Mouse (Mus musculus) liver, embryonic 11.5 days (tissue): ENCODE results near the gene Cebpg. TPM values are rescaled to one million over a fixed set of nuclear protein-coding genes. Genes with fewer than 3 reads are reported as not detected.

Experiments
- ATAC-seq: fragments of 200-750 bp; cut with Nextera tagmentation; replicated peaks from 2 replicates; pipeline ENCODE4 v1.8.0; 2017; ENCODE audit warnings: moderate number of reproducible peaks, mild to moderate bottlenecking, moderate TSS enrichment, moderate library complexity; ENCODE audit not compliant: low FRiP score
- DNase-seq: peaks from one replicate; pipeline ENCODE4 v3.0.0-alpha.2; 2017; ENCODE audit warnings: low spot score
- H3K27ac ChIP-seq: fragments of 300-500 bp; sonication (generic); 2 replicates; pipeline ENCODE4 v1.5.1; 2014; ENCODE audit warnings: mild to moderate bottlenecking, low read depth, low read length, control low read depth
- H3K27me3 ChIP-seq: fragments of 300-500 bp; sonication (generic); replicated peaks from 2 replicates; pipeline ENCODE4 v1.6.1; 2014; ENCODE audit warnings: low read length, mixed read lengths; ENCODE audit not compliant: control insufficient read depth, insufficient read depth
- H3K36me3 ChIP-seq: fragments of 300-500 bp; sonication (generic); 2 replicates; pipeline ENCODE4 v1.6.1; 2014; ENCODE audit warnings: mild to moderate bottlenecking, low read length, moderate library complexity, mixed read lengths; ENCODE audit not compliant: control insufficient read depth, insufficient read depth
- H3K4me1 ChIP-seq: fragments of 300-500 bp; sonication (generic); replicated peaks from 2 replicates; pipeline ENCODE4 v1.6.1; 2014; ENCODE audit warnings: low read length, mixed read lengths; ENCODE audit not compliant: control insufficient read depth, insufficient read depth
- H3K4me2 ChIP-seq: fragments of 300-500 bp; sonication (generic); 2 replicates; pipeline ENCODE4 v1.6.1; 2014; ENCODE audit warnings: mild to moderate bottlenecking, control low read depth, moderate library complexity
- H3K4me3 ChIP-seq: fragments of 300-500 bp; sonication (generic); 2 replicates; pipeline ENCODE4 v1.5.1; 2014; ENCODE audit warnings: low read depth, low read length, control low read depth
- H3K9ac ChIP-seq: fragments of 300-500 bp; sonication (generic); 2 replicates; pipeline ENCODE4 v1.6.1; 2014; ENCODE audit warnings: low read depth, low read length, control low read depth
- H3K9me3 ChIP-seq: fragments of 300-500 bp; sonication (generic); 2 replicates; pipeline ENCODE4 v1.6.1; 2016; ENCODE audit warnings: low read length, inconsistent platforms, mixed read lengths; ENCODE audit not compliant: control insufficient read depth
- WGBS: fragments of 180-500 bp; shearing (Covaris S2); extraction: QIAGEN DNeasy Blood & Tissue Kit; methylation state at CpG from one replicate; pipeline ENCODE4 v1.1.7; 2014; 5-methylcytosine and 5-hydroxymethylcytosine counted together
- polyA plus RNA-seq: library from polyadenylated mRNA; unstranded; fragments of >200 nt; fragmentation: Nextera tagmentation; extraction: Ambion mirVana; gene quantifications from 2 replicates; pipeline ENCODE4 v1.2.1, GENCODE M21; 2014

Gene Cebpg
- polyA plus RNA-seq, 1 experiment from 2014 or later = 26.2 TPM

- 58% methylated on average over 6 of the region's 6 CpGs for WGBS
- peaks cover 2% of the 10 kb centered on the region; the same call in 1 of the 2 replicates for H3K36me3 ChIP-seq
Observed at GRCm38 (mm10) chr7:35035141-35035553, 21.2 kb downstream of the Cebpg start.

DNA sequence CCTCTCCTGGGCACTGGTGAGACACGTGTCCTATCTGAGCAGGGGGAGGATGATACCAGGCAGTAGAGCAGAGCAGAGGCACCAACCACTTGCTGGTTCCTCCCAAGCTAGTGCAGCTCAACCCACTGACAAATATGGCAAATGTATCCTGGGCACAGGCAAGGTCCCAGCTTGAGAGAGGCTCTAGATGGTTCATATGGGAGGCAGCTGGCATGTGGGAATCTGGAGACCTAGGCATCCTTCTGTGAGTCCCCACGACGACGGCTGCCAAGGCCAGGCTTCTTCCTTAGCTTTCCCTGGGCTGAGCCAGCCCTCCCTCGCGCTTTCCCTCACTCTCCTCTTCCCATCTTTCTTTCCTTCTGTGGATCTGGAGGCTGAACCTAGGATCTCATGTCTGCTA lies 25.8 kb downstream of the Cebpg start:
- no peak overlapping the region for H3K27ac ChIP-seq
- peaks cover 11% of the 10 kb centered on the region for H3K4me1 ChIP-seq
- H3K27me3 ChIP-seq = no peaks in the 10 kb centered on the region
- H3K9ac ChIP-seq = no peak overlapping the region
- 79% methylated on average over 6 of the region's 6 CpGs for WGBS
- peaks cover 2% of the 10 kb centered on the region for H3K36me3 ChIP-seq
- ATAC-seq = no peak
- H3K9me3 ChIP-seq = no peaks in the 10 kb centered on the region
- DNase-seq = no peak
- H3K4me3 ChIP-seq = no peak overlapping the region
- H3K4me2 ChIP-seq = no peak overlapping the region

More at GRCm38 (mm10) chr7:35035141-35035553, 21.2 kb downstream of the Cebpg start:
- no peak for ATAC-seq
- Histone ChIP-seq H3K27ac (no peak overlapping the region), H3K4me3 (no peak overlapping the region), H3K27me3 (no peaks in the 10 kb centered on the region), H3K9ac (0 out of 2 replicates have a peak overlapping the region, but pooled peaks have one; percentile 30), H3K4me2 (no peak overlapping the region), H3K9me3 (no peaks in the 10 kb centered on the region), H3K4me1 (peaks cover 7% of the 10 kb centered on the region)
- no peak for DNase-seq

- Histone ChIP-seq H3K36me3 (peaks cover 2% of the 10 kb centered on the region), H3K4me3 (no peak overlapping the region), H3K9ac (no peak overlapping the region), H3K27me3 (no peaks in the 10 kb centered on the region), H3K9me3 (no peaks in the 10 kb centered on the region), H3K4me2 (no peak overlapping the region), H3K27ac (no peak overlapping the region), H3K4me1 (peaks cover 6% of the 10 kb centered on the region)
- 87% methylated on average over 3 of the region's 3 CpGs for WGBS
- ATAC-seq (no peak), DNase-seq (no peak)
Observed at GRCm38 (mm10) chr7:35029648-35030047, 26.7 kb downstream of the Cebpg start.

DNA sequence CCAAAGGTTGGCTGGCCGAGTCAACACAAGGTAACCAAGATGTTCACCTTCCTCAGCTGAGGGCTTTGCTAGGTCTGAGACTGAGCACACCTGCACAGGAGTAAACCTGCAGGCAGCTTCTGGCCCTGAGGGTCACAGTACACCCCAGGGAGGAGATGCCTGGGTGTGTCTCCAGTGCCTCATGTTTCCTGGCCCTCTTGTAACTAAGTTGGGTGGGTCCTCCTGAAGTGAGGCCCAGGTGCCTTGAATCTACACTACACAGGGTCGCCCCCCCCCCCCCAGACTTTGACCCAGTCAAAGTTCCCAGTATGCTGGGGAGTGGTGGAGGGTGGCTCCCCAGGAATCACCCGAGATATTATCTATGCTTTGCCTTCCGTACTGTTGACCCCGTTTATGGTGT lies 27.1 kb downstream of the Cebpg start:
- H3K9me3 ChIP-seq = no peaks in the 10 kb centered on the region
- peaks cover 6% of the 10 kb centered on the region for H3K4me1 ChIP-seq
- 72% methylated on average over 5 of the region's 5 CpGs for WGBS
- H3K9ac ChIP-seq = no peak overlapping the region
- no peak overlapping the region for H3K4me3 ChIP-seq
- peaks cover 2% of the 10 kb centered on the region for H3K36me3 ChIP-seq
- DNase-seq (no peak), ATAC-seq (no peak)
- H3K27me3 ChIP-seq = no peaks in the 10 kb centered on the region
- no peak overlapping the region for H3K27ac ChIP-seq
- no peak overlapping the region for H3K4me2 ChIP-seq

DNA sequence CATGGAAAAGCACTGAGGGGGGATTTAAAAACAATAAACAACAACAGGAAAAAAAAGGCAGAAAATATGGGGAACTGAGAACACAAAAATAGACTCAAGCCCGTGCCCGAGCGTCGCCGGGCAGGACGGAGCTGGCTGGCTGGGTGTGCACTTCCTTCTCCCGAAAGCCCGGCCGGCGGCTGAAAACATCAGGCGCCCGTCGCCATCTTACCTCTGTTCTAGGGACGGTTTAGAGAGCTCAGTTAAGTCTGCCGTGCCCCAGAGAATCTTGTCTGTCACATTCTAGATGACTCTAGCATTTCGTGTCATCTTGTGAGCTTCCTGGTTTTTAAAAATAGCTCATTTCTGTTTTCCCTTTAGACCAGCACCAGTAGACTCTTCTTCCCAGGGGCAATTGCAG lies 27.8 kb downstream of the Cebpg start:
- 68% methylated on average over 16 of the region's 16 CpGs for WGBS

DNA sequence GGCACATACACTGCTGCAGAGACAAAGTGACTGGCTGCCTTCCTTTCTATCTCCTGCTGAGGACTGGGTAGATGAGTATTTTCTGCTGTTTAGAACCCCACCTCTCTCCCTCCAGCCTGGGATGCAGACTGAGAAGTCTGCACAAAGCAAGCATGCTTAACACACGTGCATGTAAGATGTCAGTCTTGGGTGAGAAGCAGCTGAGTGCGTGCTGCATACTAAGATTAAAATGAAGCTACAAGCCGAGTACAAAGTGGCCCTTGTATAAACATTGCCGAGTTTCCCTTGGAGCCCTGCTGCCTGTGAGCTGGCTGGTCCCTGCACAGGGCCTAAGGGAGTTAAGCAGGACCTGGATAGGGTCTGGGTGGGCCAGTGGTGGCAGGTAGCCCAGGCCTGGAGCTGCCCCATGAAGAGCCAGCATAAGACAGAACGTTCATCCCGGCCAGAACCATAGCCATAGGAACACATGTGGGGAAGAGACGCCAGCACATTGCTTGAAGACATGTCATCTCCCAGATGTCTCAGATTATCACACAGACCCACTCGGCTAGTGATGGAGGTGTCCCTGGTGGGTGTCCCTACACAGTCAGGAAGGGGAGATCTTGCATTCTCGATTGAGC lies 28.5 kb downstream of the Cebpg start:
- Histone ChIP-seq H3K9me3 (no peaks in the 10 kb centered on the region), H3K27me3 (no peaks in the 10 kb centered on the region), H3K4me3 (no peak overlapping the region), H3K4me1 (peaks cover 6% of the 10 kb centered on the region), H3K9ac (no peak overlapping the region), H3K27ac (no peak overlapping the region), H3K4me2 (no peak overlapping the region), H3K36me3 (no peaks in the 10 kb centered on the region; the same call in none of the 2 replicates)
- DNase-seq (no peak), ATAC-seq (no peak)
- 76% methylated on average over 9 of the region's 9 CpGs for WGBS

More for the DNA sequence above, 27.8 kb downstream of the Cebpg start:
- no peak overlapping the region for H3K4me2 ChIP-seq
- H3K36me3 ChIP-seq = no peaks in the 10 kb centered on the region; the same call in none of the 2 replicates
- H3K4me1 ChIP-seq = peaks cover 6% of the 10 kb centered on the region
- H3K27me3 ChIP-seq = no peaks in the 10 kb centered on the region
- DNase-seq (no peak), ATAC-seq (no peak)
- H3K4me3 ChIP-seq = no peak overlapping the region
- H3K27ac ChIP-seq = no peak overlapping the region
- H3K9me3 ChIP-seq = no peaks in the 10 kb centered on the region
- no peak overlapping the region for H3K9ac ChIP-seq

DNA sequence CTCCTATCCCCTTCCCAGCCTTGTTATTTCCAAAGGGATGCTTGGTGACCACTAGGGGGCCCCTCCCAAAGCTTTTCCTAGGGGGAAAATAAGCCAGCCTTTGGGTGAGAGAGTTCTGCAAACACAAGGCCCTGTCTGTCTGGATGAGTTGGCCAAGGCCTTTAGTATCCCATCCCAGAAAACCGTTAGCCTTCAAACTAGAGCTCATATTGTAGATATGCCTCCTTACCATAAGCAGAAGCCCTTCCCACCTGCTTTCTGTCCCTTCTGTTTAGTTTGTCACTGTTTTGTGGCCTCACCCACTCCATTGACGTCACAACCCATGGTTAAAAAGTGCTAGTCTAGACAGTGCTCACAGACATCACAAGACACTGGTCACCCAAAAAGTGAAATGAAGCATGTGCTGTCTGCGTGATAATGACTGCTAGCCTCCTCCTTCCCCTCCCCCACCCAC lies 29.5 kb downstream of the Cebpg start:
- no peak for DNase-seq
- H3K27ac ChIP-seq = no peak overlapping the region
- H3K4me2 ChIP-seq = no peak overlapping the region
- 77% methylated on average over 3 of the region's 3 CpGs for WGBS
- H3K4me1 ChIP-seq = peaks cover 6% of the 10 kb centered on the region
- no peaks in the 10 kb centered on the region for H3K27me3 ChIP-seq
- no peaks in the 10 kb centered on the region for H3K9me3 ChIP-seq
- H3K9ac ChIP-seq = no peak overlapping the region
- H3K4me3 ChIP-seq = no peak overlapping the region
- ATAC-seq = 0 out of 2 replicates have a peak, but pooled peaks have one; percentile 16
- H3K36me3 ChIP-seq = no peaks in the 10 kb centered on the region; the same call in 1 of the 2 replicates

DNA sequence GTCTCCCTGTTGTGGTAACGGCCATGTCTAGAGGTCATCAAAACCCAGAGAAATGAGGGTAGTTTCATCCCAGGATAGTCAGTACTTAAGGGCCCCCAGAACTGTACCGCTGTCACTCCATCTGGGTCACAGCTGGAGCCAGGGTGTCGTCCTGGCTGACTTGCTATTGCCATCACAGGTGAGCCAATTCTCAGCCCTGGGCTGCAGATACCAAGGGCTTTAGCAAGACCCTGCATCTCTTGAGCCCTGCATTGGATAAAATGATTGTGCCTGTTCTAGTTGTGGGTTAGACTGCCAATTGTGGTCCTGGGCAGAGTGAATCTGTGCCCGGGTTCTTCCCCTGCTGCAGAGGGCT lies 30.1 kb downstream of the Cebpg start:
- H3K27me3 ChIP-seq = no peaks in the 10 kb centered on the region
- no peaks in the 10 kb centered on the region; the same call in 1 of the 2 replicates for H3K36me3 ChIP-seq
- no peak overlapping the region for H3K4me3 ChIP-seq
- H3K9ac ChIP-seq = no peak overlapping the region
- DNase-seq = no peak
- H3K4me2 ChIP-seq = no peak overlapping the region
- peaks cover 6% of the 10 kb centered on the region for H3K4me1 ChIP-seq
- no peak overlapping the region for H3K27ac ChIP-seq
- 78% methylated on average over 4 of the region's 4 CpGs for WGBS
- no peak for ATAC-seq
- H3K9me3 ChIP-seq = no peaks in the 10 kb centered on the region
